Comparison of ENCODE assay signal across 9 mouse cellular contexts in the genomic region with DNA sequence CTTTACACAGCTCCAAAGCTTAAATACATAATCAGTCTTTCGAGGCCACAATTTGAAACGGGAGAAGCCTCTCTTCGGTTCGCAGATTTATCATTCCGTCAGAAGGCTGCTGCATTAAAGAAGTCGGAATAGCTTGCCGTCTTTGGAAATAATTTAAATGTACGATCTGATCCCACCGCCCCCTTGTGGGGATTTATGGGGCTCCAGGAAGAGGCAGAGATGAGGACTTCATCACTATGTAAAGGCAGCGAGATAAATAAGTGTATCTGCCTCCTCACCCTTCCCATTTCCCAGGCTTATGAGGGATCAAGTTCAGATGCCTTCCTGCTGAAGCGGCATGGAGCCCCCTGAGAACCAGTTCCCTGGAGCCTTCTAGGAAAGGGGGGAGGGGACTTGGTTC.
DNase-seq lines count a peak whose midpoint lies in the region; ATAC-seq and TF ChIP-seq lines count a peak whose summit lies in the region.
"Had no signal": no experiment of that assay in that cellular context is flagged by ENCODE, and none has a peak within 500 bp of the region (broad histone marks: within the 10 kb centered on the region; RNA-seq: fewer than 3 reads in every experiment).

No protein-coding gene starts in this region.

- DNase-seq in adrenal gland, postnatal 25 days, result peak; percentile 5
- no peak for DNase-seq in adrenal gland, adult 18-20 months (ENCODE audit: low spot score in 2 of 2)
- peak; percentile 78 for DNase-seq in lung, embryonic 14.5 days
- DNase-seq in lung, postnatal 14 days, result no peak
- peak; percentile 84 for DNase-seq in forebrain, embryonic 14.5 days (ENCODE audit: low spot score)
- peak; percentile 10 for DNase-seq in yolk sac, embryonic 10.5 days (ENCODE audit: low spot score)
- no peak for DNase-seq in spleen, postnatal 14 days (ENCODE audit: low spot score in 2 of 2)
- DNase-seq: liver, embryonic 13.5 days had no signal

- H3K4me1 ChIP-seq in lung, embryonic 14.5 days (ENCODE audit: insufficient read depth), result 0 out of 2 replicates have a peak, but pooled peaks cover 4% of the 10 kb centered on the region
- H3K4me1 ChIP-seq in forebrain, embryonic 14.5 days (ENCODE audit: control insufficient read depth, insufficient read depth, low read length), result no peaks in the 10 kb centered on the region
- H3K4me1 ChIP-seq in limb, embryonic 13.5 days, result peaks cover 10% of the 10 kb centered on the region
- H3K4me1 ChIP-seq: liver, embryonic 13.5 days had no signal

- H3K4me3 ChIP-seq in lung, embryonic 14.5 days (ENCODE audit: low read depth, low read length), result no peak overlapping the region
- H3K4me3 ChIP-seq in forebrain, embryonic 14.5 days (ENCODE audit: low read depth, low read length), result no peak overlapping the region
- no peak overlapping the region for H3K4me3 ChIP-seq in limb, embryonic 13.5 days
- H3K4me3 ChIP-seq: liver, embryonic 13.5 days had no signal

- H3K4me2 ChIP-seq in lung, embryonic 14.5 days, result no peak overlapping the region
- 0 out of 2 replicates have a peak overlapping the region, but pooled peaks have one; percentile 14 for H3K4me2 ChIP-seq in forebrain, embryonic 14.5 days (ENCODE audit: low read length)
- H3K4me2 ChIP-seq in limb, embryonic 13.5 days (replicated peaks), result peak overlapping the region; percentile 17; the same call in 1 of the 2 replicates
- H3K4me2 ChIP-seq: liver, embryonic 13.5 days had no signal

- no peaks in the 10 kb centered on the region for H3K36me3 ChIP-seq in lung, embryonic 14.5 days (ENCODE audit: insufficient read depth)
- no peaks in the 10 kb centered on the region for H3K36me3 ChIP-seq in forebrain, embryonic 14.5 days (ENCODE audit: control insufficient read depth, insufficient read depth, low read length)
- no peaks in the 10 kb centered on the region for H3K36me3 ChIP-seq in limb, embryonic 13.5 days
- H3K36me3 ChIP-seq: liver, embryonic 13.5 days had no signal

- H3K27ac ChIP-seq in lung, embryonic 14.5 days (ENCODE audit: low read depth), result no peak overlapping the region
- H3K27ac ChIP-seq in forebrain, embryonic 14.5 days (ENCODE audit: low read depth, low read length), result no peak overlapping the region
- no peak overlapping the region for H3K27ac ChIP-seq in limb, embryonic 13.5 days
- H3K27ac ChIP-seq: liver, embryonic 13.5 days had no signal

- no peak overlapping the region for H3K9ac ChIP-seq in lung, embryonic 14.5 days
- H3K9ac ChIP-seq in forebrain, embryonic 14.5 days (ENCODE audit: low read length), result no peak overlapping the region
- H3K9ac ChIP-seq in limb, embryonic 13.5 days, result no peak overlapping the region
- H3K9ac ChIP-seq: liver, embryonic 13.5 days had no signal

- TF ChIP-seq CTCF in lung, embryonic 14.5 days (IDR thresholded peaks at IDR 0.05; ENCODE audit: low read depth), result peak; percentile 65

- ATAC-seq in lung, embryonic 14.5 days (ENCODE audit: insufficient read depth), result no peak
- no peak for ATAC-seq in forebrain, embryonic 14.5 days
- no peak for ATAC-seq in limb, embryonic 13.5 days (ENCODE audit: low FRiP score, low read depth)

- 18% methylated on average over 11 of the region's 11 CpGs for WGBS in lung, embryonic 14.5 days
- 31% methylated on average over 11 of the region's 11 CpGs for WGBS in forebrain, embryonic 14.5 days
- 18% methylated on average over 11 of the region's 11 CpGs for WGBS in limb, embryonic 13.5 days

- H3K9me3 ChIP-seq in lung, embryonic 14.5 days (ENCODE audit: low read depth, low read length), result no peaks in the 10 kb centered on the region
- H3K9me3 ChIP-seq in forebrain, embryonic 14.5 days (replicated peaks; ENCODE audit: control insufficient read depth, low read length), result no peaks in the 10 kb centered on the region
- no peaks in the 10 kb centered on the region for H3K9me3 ChIP-seq in limb, embryonic 13.5 days
- H3K9me3 ChIP-seq: liver, embryonic 13.5 days had no signal

- peaks cover 13% of the 10 kb centered on the region; the same call in 1 of the 2 replicates for H3K27me3 ChIP-seq in lung, embryonic 14.5 days (ENCODE audit: insufficient read depth, low read length)
- H3K27me3 ChIP-seq in forebrain, embryonic 14.5 days (replicated peaks; ENCODE audit: control insufficient read depth, insufficient read depth, low read length), result peaks cover 9% of the 10 kb centered on the region
- H3K27me3 ChIP-seq in limb, embryonic 13.5 days, result peaks cover 44% of the 10 kb centered on the region

Comparison
In these comparisons a context has a peak if more than half of its experiments do, and no peak if none do; other contexts are left out.
1. DNase-seq: peak in adrenal gland, postnatal 25 days (single experiment), lung, embryonic 14.5 days (single experiment), forebrain, embryonic 14.5 days (single experiment) and yolk sac, embryonic 10.5 days (single experiment); none in adrenal gland, adult 18-20 months (0 of 2), lung, postnatal 14 days (single experiment) and spleen, postnatal 14 days (0 of 2).